Mouse (Mus musculus) small intestine, adult 2 months (tissue): ENCODE data around the gene Sema5a. TPM values are rescaled to one million over a fixed set of nuclear protein-coding genes. Genes with fewer than 3 reads are reported as not detected.

Experiments
- H3K27ac ChIP-seq: fragments of 200-500 bp; 2 replicates; pipeline ENCODE4 v1.5.1; 2012; ENCODE audit warnings: low read depth, low read length, control low read depth, inconsistent platforms; ENCODE audit not compliant: insufficient read depth
- H3K27me3 ChIP-seq: fragments of 200-500 bp; 2 replicates; pipeline ENCODE4 v1.6.1; 2012; ENCODE audit warnings: mild to moderate bottlenecking, moderate library complexity, low read length, inconsistent platforms; ENCODE audit not compliant: control insufficient read depth, insufficient read depth
- H3K36me3 ChIP-seq: fragments of 200-500 bp; 2 replicates; pipeline ENCODE4 v1.6.1; 2012; ENCODE audit warnings: mild to moderate bottlenecking, low read length, control low read depth, inconsistent platforms; ENCODE audit not compliant: control insufficient read depth, insufficient read depth
- H3K4me1 ChIP-seq: fragments of 200-500 bp; 2 replicates; pipeline ENCODE4 v1.6.1; 2012; ENCODE audit warnings: low read length, inconsistent platforms, mixed read lengths; ENCODE audit not compliant: control insufficient read depth, insufficient read depth, insufficient read length
- H3K4me3 ChIP-seq: fragments of 200-500 bp; 2 replicates; pipeline ENCODE4 v1.5.1; 2012; ENCODE audit warnings: low read depth, mild to moderate bottlenecking, control low read depth, inconsistent platforms, low read length, moderate library complexity
- CTCF ChIP-seq: fragments of 200-500 bp; IDR thresholded peaks from 2 replicates; pipeline ENCODE4 v1.5.1; 2012; ENCODE audit warnings: low read depth, mild to moderate bottlenecking, control low read depth, inconsistent platforms, low read length, moderate library complexity, mixed read lengths; ENCODE audit not compliant: insufficient replicate concordance, insufficient read length; ENCODE audit errors: extremely low read depth
- POLR2A ChIP-seq: fragments of 200-500 bp; IDR thresholded peaks from 2 replicates; pipeline ENCODE4 v1.6.1; 2012; ENCODE audit warnings: low read depth, mild to moderate bottlenecking, control low read depth, inconsistent platforms, low read length, moderate library complexity
- WGBS: fragments of 180-500 bp; shearing (Covaris S2); methylation state at CpG from one replicate; pipeline ENCODE4 v1.1.7; 2018; 5-methylcytosine and 5-hydroxymethylcytosine counted together
- polyA plus RNA-seq: library from polyadenylated mRNA; depleted of rRNA; stranded (reverse); fragments of >200 nt; gene quantifications from 2 replicates; pipeline ENCODE4 v1.2.3, GENCODE M21; 2012

The Sema5a gene
- polyA plus RNA-seq, 1 experiment, result 18.7 TPM

- WGBS, result 21% methylated on average over 6 of the region's 6 CpGs
- Histone ChIP-seq H3K27me3 (no peaks in the 10 kb centered on the region), H3K27ac (no peak overlapping the region), H3K4me3 (no peak overlapping the region), H3K36me3 (no peaks in the 10 kb centered on the region), H3K4me1 (no peaks in the 10 kb centered on the region)
- no peak for TF ChIP-seq POLR2A
- peak; percentile 70; the same call in 1 of the 2 replicates for TF ChIP-seq CTCF
Measured at GRCm38 (mm10) chr15:32437654-32438053, 193.0 kb downstream of the Sema5a start.

- Histone ChIP-seq H3K27ac (no peak overlapping the region), H3K4me3 (no peak overlapping the region), H3K4me1 (no peaks in the 10 kb centered on the region), H3K36me3 (no peaks in the 10 kb centered on the region), H3K27me3 (no peaks in the 10 kb centered on the region)
- TF ChIP-seq POLR2A (no peak), CTCF (no peak)
- 80% methylated on average over 4 of the region's 4 CpGs for WGBS
Measured at GRCm38 (mm10) chr15:32442745-32443144, 198.1 kb downstream of the Sema5a start.

GRCm38 (mm10) chr15:32447558-32448349, 203.1 kb downstream of the Sema5a start:
- TF ChIP-seq POLR2A, result no peak
- TF ChIP-seq CTCF, result no peak
- no peaks in the 10 kb centered on the region for H3K27me3 ChIP-seq
- H3K36me3 ChIP-seq, result no peaks in the 10 kb centered on the region
- no peaks in the 10 kb centered on the region for H3K4me1 ChIP-seq
- no peak overlapping the region for H3K27ac ChIP-seq
- 82% methylated on average over 7 of the region's 7 CpGs for WGBS
- H3K4me3 ChIP-seq, result no peak overlapping the region

GRCm38 (mm10) chr15:32459046-32459445, 214.4 kb downstream of the Sema5a start:
- no peaks in the 10 kb centered on the region for H3K4me1 ChIP-seq
- WGBS, result 37% methylated on average over 2 of the region's 2 CpGs
- TF ChIP-seq CTCF, result no peak
- no peak for TF ChIP-seq POLR2A
- H3K36me3 ChIP-seq, result no peaks in the 10 kb centered on the region
- no peak overlapping the region for H3K4me3 ChIP-seq
- no peaks in the 10 kb centered on the region for H3K27me3 ChIP-seq
- H3K27ac ChIP-seq, result no peak overlapping the region

- Histone ChIP-seq H3K36me3 (no peaks in the 10 kb centered on the region), H3K4me3 (no peak overlapping the region), H3K4me1 (no peaks in the 10 kb centered on the region), H3K27ac (no peak overlapping the region), H3K27me3 (no peaks in the 10 kb centered on the region)
- WGBS, result 92% methylated on average over 7 of the region's 7 CpGs
- no peak for TF ChIP-seq POLR2A
- TF ChIP-seq CTCF, result no peak
Measured at GRCm38 (mm10) chr15:32460238-32460637, 215.6 kb downstream of the Sema5a start.

- H3K4me3 ChIP-seq, result no peak overlapping the region
- H3K36me3 ChIP-seq, result no peaks in the 10 kb centered on the region; the same call in 1 of the 2 replicates
- H3K27me3 ChIP-seq, result no peaks in the 10 kb centered on the region
- no peaks in the 10 kb centered on the region for H3K4me1 ChIP-seq
- H3K27ac ChIP-seq, result no peak overlapping the region
- TF ChIP-seq POLR2A (no peak), CTCF (no peak)
- WGBS, result 64% methylated on average over 6 of the region's 6 CpGs
Measured at GRCm38 (mm10) chr15:32471480-32472050, 227.0 kb downstream of the Sema5a start.

GRCm38 (mm10) chr15:32480747-32481146, 236.1 kb downstream of the Sema5a start:
- H3K4me3 ChIP-seq, result no peak overlapping the region
- H3K27ac ChIP-seq, result no peak overlapping the region
- TF ChIP-seq POLR2A, result no peak
- TF ChIP-seq CTCF, result no peak
- no peaks in the 10 kb centered on the region for H3K27me3 ChIP-seq
- no peaks in the 10 kb centered on the region for H3K4me1 ChIP-seq
- H3K36me3 ChIP-seq, result no peaks in the 10 kb centered on the region
